Mouse (Mus musculus) embryo, embryonic 10.5 days (tissue): Measurements from ENCODE around the gene Fanci.

Source experiments
- DNase-seq: peaks from one replicate; pipeline ENCODE4 v3.0.0-alpha.2; 2015; ENCODE audit warnings: low spot score

Gene Fanci

DNA sequence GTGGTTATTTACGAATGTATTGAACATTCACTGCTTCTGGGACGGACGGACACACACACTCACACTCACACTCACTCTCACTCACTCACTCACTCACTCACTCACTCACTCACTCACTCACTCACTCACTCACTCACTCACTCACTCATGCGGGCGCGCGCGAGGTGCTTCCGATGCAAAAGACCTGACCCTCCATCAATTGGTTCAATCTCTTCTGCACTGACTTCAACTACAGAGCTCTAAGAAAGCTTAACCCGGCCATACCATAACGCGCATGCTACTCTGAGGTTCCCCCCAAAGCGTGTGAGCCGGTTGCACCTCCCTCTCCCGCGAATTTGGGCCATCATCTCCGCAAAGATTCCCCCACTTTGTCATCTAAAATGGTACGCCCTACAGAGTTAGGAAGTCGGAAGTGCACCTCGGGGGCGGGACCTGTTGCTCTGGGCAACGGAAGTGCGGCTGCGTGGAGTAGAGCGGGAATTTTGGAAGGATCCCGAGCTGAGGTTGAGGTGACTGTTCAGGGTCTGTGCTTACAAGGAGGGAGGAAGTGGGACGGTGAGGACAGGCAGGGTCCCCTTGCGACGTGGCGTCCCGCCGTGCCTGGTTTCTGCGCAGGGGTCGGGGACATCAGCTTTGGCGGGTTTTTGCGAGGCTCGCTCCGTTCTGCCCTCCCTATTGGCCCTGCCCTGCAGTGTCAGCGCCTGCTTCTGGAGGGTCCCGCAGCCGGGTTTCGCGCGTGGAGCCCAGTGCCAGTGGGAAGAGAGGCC lies at the start of gene Fanci:
Gene Fanci, plus strand, starts transcription at position 47 of the 767 bp plus-strand sequence.
- peak; percentile 97 for DNase-seq

GRCm38 (mm10) chr7:79345902-79346301 lies 45.8 kb upstream of the Fanci start:
- peak; percentile 79 for DNase-seq

DNA sequence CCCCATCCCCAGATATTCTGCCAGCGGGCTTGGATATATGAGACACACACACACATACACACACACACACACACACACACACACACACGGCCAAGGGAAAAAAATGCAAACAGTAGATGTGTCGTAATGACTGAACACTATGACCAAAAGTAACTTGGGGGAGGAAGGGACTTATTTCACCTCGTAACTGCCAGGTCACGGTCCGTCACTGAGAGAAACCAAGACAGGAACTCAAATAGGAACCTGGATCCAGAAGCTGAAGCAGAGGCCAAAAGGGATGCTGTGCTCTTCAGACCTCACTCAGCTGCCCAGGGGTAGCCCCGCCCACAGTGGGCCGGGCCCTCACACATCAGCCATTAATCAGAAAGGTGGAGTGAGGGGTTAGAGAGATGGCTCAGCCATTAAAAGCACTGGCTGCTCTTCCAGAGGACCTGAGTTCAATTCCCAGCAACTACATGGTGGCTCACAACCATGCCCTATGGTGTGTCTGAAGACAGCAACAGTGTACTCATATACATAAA lies 45.1 kb upstream of the Fanci start:
- no peak for DNase-seq

GRCm38 (mm10) chr7:79347108-79347813 lies 44.5 kb upstream of the Fanci start:
- no peak for DNase-seq

GRCm38 (mm10) chr7:79348816-79349215 lies 42.9 kb upstream of the Fanci start:
- DNase-seq = no peak

- peak; percentile 89 for DNase-seq
Measured at GRCm38 (mm10) chr7:79349738-79350386, 41.9 kb upstream of the Fanci start.

DNA sequence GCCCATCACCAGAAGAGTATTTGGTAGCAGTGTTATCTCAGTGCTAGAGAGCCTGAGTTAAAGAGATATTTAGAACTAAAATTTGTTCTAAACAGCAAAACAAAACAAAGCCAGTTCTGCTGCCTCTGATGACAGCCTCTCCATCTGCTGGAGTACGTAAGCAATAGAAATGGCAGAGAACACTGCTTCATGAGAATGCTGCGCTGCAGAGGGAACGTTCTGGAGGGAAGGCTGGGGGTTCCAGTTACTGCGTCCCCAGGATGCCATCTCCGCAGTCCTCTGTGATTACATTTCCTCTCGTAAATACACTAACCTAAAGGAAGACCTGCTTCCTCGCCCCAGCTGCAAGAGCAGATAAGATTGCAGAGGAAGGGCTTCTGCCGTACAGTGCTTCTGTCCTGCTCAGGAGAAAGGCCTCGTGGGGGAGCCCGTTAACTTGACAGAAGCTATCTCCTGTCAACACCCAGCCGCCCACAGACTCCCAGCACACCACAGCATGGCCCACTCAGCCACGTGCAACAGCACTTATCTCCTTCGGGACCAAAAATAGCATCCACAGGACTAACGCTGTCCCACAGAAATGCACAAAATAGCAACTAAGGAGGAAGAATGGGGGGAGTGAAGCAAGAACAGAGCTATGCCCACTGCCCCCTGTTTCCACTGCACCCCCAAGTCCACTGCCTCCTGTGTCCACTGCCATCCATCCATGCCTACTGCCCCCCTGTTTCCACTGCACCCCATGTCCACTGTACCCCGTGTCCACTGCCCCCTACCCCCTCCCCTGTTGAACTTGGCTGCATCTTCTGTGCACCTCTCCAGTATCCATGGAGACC lies 33.2 kb upstream of the Fanci start:
- DNase-seq = no peak

DNA sequence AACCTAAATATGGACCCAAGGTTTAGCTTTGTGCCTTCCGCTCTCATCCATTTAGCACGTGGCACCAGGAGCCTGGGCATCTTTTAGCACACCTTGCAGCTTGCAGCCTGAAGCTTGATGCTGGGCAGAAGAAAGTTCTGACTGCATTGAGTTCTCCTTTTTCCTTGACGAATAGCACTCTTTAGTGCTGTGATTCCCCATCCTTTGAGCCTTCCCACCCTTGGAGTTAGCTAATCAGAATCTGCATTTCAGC lies 32.6 kb upstream of the Fanci start:
- no peak for DNase-seq

GRCm38 (mm10) chr7:79360056-79360455 lies 31.7 kb upstream of the Fanci start:
- DNase-seq = no peak

DNA sequence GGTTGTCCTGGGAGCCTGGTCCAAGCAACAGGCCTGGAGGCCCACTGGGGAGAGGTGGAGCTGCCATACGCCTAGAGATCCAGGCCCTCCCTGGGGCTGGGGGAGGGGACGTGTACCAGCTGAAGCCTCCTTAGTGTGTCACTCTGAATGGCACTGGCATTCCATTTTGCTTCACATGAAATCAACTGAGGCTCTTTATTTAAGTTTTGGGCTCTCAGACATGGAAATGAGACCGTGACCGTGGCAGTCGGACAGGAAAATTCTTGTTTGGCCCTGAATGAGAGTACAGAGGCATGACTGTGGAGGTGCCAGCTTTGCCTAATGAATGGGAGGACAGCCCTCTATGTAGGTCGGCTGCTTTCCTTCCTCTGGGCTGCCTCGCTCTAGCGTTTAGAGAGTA lies 29.5 kb upstream of the Fanci start:
- DNase-seq = no peak

DNA sequence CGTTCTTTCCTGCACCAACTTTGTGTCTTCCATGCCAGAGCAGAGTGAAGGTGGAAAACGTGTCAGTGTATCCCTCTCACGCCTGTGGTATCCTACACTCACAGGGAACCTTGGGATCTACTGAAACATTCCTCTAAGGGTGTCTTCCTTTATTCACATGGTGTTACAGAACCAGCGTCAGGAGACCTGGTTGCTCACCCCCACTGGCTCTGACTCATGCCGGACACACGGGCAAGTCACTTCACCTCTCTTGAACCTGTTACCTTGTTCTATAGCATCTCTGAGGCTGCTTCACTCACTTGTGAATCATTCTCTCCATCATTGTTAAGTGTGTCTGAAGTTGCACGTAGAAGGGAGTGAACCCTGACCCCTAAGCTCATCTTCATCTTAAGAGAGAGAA lies 28.9 kb upstream of the Fanci start:
- no peak for DNase-seq

DNA sequence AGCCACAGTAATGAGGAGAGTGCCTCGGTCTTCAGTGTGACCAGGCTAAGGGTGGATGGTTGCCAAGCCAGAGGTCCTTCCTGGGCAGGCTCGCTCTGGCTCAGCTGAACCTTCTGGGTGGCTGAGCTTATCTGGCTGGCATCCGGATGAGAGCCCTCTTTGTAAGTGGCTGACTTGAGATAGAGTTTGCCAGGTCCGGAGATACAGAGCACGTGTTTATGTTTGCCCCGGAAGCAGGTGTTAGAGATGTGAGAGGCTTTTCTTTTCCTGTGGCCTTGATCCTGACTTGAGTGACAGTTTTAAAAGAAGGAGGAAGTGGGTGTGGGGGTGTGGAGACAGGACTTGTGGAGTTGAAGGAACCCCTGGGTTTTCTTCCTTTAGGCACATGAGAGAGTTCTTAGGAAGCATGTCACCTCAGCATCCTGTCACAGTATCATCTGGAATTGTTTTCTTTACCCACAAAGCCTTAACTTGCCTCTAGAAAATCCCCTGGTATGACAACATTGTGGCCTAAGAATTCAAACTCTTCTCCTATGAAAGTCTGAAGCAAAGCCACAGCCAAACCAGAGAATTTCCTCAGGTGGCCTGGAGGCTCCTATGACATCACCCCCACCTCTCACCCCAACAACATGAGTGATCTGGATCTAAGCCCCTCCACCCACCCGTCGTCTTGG lies 28.2 kb upstream of the Fanci start:
- DNase-seq = no peak

- DNase-seq = no peak
Measured at GRCm38 (mm10) chr7:79368664-79369063, 23.1 kb upstream of the Fanci start.

DNA sequence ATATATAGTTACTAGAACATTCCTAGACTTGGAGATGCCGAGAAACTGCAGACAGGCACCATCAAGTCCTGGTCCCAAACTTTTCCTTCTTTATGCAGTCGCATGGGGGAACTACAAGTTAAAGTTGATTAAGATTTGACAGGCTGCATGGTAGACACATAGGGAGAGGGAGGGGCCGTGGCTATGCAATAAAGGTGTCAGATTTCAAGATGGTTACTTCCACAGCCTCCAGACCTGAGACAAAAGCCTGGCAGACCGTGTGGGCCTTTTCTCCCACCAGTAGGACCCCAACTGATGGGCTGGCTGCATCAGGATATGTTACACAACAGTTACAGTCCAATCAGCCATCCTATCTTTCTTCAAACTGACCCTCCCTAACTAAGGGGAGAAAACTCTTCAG lies 22.3 kb upstream of the Fanci start:
- DNase-seq = peak; percentile 36

DNA sequence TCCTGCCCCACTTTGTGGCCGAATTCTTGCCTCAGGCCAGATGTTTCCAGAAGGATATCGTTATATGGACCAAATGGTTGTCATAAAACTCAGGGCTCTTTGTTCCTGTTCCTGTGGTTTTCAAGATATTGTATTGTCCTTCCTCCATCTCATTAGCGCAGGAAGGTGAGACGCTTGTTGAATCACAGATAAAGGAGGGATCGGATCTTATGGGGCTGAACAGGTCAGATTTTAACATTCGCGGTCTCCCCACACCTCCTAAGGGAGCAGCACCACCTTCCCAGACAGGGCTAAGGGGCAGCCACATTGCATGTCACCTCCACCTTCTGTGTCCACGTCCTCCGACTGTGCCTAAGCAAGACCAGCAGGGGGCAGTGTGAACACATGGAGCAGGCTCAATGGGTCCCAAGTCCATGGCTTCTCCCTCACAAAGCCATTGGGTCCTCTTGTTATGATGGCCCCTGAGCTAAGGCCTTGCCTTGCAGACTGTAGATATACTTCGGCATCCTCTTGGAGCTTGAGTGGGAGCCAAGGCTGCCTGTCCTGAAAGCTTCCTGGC lies 20.3 kb upstream of the Fanci start:
- peak; percentile 88 for DNase-seq

GRCm38 (mm10) chr7:79374017-79374416 lies 17.7 kb upstream of the Fanci start:
- DNase-seq = no peak

- no peak for DNase-seq
Measured at GRCm38 (mm10) chr7:79375594-79375993, 16.1 kb upstream of the Fanci start.

- DNase-seq = no peak
Measured at GRCm38 (mm10) chr7:79376516-79377275, 15.0 kb upstream of the Fanci start.

DNA sequence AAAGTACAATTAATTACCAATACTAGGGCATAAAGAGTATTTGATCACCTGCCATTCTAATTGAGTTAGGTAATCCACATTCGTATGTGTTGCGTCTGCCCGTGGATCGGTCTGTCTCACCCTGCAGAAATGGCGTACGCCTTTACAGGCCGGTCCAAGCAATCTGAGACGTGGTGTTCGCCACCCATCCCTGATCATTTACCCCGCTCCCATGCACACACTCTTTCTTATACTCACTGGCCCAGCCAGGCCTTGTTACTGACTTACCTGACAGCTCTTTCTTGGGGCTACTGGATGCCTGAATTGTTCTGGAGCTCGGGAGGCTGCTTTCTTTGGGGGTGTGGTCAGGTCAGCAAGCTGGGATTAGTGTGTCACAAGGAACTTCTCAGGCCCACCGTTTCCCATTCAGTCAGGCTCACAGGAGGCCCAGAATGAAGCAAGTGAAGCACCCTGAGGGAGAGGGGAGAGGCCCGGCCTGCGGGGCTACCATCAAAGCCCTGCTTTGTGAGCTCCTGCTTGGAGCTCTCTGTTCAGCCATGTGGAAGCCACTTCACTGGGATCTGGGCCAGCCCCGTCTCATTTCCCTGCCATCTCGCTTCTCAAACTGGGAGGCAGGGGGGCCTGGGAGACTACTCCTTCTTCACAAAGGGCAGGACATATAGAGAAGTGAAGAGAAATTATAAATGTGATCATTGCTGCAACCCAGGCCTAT lies 5.2 kb upstream of the Fanci start, which contains the start of gene Rlbp1:
Gene Rlbp1, minus strand, starts transcription at position 627 of the 712 bp plus-strand sequence.
- no peak for DNase-seq

GRCm38 (mm10) chr7:79387140-79387539 lies 4.6 kb upstream of the Fanci start:
- DNase-seq = no peak
